Mouse (Mus musculus) spleen, adult 12 weeks (tissue): Measurements from ENCODE around the gene Trmt112.

Source experiments
- DNase-seq: peaks from one replicate; pipeline ENCODE4 v3.0.0; 2022; ENCODE audit warnings: low spot score

The Trmt112 gene

DNA sequence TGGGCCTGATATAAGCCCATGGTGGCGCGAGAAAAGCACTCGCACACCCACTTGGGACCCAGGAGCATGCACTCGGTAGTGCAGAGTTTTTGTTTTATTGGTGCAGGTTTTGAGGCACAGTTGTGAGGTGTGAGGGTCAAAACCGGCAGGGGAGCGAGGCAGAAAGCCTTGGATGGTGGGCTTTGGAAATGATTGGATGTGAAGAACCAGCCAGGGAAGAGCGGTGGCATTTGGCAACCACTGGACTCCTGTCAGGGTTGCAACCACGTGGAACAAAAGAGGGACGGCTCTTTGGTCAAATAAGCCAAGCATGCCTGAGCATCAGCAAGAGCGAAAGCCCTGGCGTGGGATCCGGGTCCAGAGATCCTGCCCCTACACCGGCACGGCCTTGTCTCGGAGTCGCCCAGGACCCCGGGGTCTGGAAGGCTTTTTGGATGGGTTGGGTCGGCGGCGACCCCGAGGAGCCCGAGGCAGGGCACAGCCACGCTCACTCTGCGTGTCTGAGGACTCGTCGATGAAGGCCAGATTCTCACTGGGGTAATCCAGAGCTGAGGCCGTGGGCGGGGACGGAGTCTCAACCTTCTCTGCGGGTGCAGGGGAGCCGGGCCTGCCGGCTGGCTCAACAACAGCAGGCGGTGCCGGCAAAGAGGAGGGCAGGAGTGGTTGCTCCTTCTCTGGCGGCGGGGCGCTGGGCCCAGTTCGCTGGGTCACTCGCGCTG is 16.3 kb downstream of the Trmt112 start:
- no peak for DNase-seq

- DNase-seq, result no peak
Measured at GRCm38 (mm10) chr19:6926559-6927255, 17.2 kb downstream of the Trmt112 start.

DNA sequence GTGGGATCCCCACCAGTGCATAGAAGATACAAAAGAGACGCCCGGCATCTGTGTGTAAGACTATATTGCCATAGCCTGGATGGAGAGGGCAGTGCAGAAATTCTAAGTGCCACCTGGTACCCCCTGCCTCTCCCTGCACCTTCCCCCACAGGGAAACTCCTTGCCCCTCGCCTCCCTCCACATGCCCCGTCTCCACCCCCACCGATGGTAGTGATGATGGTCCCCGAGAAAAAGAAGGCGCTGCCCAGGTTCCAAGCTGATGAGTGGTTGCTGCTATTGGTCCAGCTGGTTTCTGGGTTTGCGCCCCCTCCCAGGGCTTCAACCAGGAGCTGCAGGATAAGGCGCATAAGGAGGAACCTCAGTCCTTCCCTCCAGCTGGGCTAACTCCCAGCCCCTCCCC is 18.6 kb downstream of the Trmt112 start:
- no peak for DNase-seq

GRCm38 (mm10) chr19:6931002-6931401 is 21.5 kb downstream of the Trmt112 start:
- no peak for DNase-seq

GRCm38 (mm10) chr19:6932018-6932417 is 22.5 kb downstream of the Trmt112 start:
- DNase-seq, result no peak

DNA sequence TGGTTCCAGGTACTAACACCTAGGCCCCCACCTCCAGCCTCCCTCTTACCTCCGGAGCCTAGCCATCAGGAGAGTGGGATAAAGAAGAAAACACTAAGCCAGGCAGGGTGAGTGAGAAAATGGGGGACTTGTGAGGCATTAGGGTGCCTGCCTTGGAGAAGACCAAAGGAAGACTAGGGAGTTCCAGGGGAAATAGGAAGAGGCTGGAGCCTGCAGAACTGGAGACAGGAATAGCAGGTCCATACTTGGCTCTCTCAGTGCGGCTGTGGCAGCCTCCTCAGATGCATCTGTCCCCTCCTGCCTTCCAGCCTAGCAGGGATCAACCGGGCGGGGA is 23.6 kb downstream of the Trmt112 start:
- DNase-seq, result no peak

- DNase-seq, result no peak
Measured at GRCm38 (mm10) chr19:6933436-6934194, 24.1 kb downstream of the Trmt112 start.

DNA sequence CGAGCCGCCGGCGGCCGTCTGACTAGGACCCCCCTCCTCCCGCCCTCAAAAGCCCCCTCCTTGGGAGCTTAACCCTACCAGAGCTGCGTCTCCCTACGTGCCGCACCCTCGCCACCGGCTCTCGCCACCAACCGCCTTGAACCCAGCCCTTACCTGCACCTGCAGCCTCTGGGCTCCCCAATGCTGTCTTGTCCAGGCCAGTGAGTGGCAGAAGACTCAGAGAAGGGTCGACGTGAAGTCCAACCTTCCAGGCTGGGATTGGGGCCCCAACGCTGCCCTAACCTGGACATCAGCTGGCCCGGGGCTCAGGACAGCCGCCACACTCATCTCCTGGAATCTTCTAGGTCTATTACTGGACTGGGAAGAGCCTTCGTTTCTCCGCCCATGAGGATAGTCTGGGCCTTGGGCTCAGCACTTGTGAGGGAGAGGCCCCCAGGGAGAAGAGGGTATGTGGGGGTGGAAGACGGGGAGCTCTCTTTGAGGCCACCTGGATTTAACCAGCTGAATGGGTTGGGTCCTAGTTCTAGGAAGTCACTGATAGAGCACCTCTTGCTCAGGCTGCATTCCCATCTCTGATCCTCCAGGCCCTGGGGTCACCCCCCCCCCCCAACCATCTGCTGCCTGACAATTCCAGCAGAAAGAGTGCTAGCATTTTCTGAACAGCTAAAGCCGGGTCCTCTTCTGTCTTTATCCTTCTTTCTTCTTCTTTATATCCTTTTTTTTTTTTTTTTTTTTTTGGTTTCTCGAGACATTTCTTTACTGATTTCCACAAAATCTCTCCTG is 24.9 kb downstream of the Trmt112 start, which contains the start of gene Kcnk4:
Gene Kcnk4 (minus strand): TSS at position 321 of the 783 bp plus-strand sequence.
- DNase-seq, result no peak

DNA sequence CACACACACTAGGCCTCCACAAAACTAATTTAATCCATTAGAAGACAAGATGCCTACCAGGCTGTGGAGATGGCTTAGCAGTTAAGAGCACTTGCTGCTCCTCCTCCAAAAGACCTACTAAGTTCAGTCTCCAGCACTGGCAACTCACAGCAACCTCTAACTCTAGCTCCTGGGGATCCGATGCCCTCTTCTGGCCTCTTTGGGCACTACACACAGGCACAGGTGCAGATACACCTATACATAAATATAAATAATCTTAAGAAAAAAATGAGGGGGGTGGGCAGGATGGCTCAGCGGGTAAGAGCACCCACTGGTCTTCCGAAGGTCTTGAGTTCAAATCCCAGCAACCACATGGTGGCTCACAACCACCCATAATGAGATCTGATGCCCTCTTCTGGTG is 26.8 kb downstream of the Trmt112 start:
- no peak for DNase-seq

DNA sequence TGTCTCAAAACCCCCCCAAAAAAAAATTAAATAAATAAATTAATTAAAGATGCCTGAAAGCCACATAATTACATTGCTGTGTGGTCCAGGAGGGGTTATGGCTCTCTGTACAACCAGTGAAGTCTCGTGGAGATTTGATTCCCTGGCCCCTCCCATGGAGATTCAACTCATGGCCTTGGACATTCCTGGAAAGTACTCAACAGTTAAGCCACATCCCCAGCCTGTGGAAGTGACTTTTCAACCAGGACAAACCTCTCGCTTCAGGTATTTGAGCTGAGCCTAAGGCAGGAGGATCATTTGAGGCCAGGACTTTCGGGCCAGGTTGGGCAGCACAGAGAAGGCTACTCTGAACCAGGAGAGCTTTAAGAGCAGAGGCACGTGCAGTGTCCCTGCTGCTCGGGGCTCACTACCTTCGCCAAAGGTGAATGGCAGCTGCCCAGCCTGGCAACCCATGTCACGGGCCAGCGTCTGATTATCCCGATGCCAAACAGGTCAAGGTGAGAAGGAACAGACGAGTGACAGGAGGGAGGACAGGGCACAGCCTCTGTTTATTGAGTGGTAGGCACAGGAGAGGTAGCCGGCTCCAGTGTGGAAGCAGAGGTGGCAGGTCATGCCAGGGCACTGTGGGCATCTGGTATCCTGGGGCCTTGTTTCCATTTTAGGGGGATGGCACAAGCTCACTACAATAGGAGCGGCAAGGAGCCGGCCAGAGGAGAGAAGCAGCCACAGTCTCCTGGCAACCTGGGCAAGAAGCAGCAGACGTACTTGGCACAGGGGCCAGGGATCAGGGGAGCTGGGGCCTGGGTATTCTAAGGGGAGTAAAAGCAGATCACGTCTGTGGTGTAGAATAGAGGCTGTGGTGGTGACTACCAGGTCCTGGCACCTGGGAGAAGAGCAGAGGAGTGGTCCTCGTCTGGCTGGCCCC is 28.3 kb downstream of the Trmt112 start:
- no peak for DNase-seq

DNA sequence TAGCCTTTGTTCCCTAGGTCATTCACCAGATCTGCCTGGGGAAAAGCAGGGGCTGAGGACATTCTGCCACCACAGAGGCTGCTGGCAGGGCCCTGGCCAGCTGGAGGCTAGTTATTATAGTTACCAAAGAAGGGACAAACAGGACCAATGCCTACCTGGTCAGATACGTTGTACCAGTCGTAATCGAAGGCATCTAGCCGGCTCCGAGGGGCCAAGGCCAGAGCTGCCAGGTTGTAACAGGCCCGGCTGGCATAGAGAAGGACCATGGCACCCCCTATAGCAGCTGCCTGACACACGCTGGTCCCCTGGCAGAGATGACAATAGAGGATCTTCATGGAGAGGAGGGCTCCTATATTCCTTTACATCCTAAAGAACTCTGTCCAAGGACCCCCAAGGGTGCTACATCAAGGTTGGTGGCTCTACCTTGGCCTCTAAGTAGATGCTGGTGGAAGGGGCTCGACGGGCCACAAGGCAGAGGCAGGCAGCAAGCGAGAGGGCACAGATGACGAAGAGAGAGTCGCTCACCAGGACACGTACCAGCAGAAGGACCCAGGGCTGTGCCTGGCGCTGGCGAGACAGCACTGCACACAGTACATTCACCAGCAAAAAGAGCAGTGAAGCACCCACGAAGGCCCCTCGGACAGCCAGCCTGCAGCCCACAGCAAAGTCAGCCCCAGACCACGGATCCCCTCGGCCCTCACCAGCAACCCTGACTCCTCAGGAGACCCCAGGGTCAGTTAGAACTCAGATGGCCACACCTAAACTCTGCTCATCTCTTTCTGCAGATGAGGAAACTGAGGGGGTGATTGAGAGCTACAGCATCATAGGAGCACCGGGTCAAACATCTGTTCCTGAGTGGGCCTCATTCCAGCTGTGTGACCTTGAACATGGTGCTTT is 29.9 kb downstream of the Trmt112 start:
- no peak for DNase-seq

- no peak for DNase-seq
Measured at GRCm38 (mm10) chr19:6940396-6941351, 31.2 kb downstream of the Trmt112 start.

DNA sequence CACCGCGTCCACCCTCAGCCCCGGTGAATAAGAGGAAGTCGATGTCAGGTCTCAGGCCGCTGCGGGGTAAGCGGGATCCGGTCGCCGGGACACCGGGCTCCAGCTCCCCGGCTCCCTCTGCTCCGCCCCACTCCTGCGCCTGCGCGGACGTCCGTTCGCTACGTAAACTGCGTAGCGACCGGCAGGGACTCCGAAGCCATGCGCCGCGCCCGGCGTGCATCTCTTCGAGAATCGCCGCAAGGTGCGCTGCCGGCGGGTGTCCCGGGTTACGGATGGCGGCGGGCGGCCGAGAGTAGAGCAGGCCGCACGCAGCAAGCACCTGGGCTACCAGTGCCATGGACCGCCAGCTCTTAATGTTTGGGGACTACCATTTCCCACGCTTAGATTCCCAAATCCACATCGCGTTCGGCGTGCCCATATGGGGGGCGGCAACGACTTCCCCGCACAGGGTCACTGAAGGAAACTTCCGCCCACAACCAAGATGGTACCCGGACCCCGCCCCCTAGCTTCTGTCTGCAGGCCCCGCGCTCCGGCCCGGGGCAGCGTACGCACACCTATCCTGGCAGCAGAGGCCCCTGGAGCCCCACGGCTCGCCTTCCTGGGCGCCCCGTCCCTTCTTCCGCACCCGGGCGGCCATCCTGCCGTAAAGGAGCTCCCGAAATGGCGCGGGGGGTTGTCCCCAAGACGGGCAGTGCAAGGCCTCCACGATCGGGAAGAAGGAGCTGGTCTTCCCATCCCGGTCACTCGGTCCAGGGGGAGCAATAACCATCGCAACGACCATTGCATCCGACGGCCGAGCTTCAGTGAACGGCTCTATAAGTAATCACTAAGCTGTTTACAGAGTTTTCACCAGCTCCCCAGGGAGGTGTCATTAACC is 32.1 kb downstream of the Trmt112 start, which contains the start of gene Bad:
Gene Bad (plus strand): TSS at position 490 of the 877 bp plus-strand sequence.
- peak; percentile 96 for DNase-seq

- DNase-seq, result peak; percentile 89
Measured at GRCm38 (mm10) chr19:6942249-6942691, 32.8 kb downstream of the Trmt112 start, which contains the start of gene Gpr137. Gene Gpr137, minus strand, starts transcription at chr19:6942480.

DNA sequence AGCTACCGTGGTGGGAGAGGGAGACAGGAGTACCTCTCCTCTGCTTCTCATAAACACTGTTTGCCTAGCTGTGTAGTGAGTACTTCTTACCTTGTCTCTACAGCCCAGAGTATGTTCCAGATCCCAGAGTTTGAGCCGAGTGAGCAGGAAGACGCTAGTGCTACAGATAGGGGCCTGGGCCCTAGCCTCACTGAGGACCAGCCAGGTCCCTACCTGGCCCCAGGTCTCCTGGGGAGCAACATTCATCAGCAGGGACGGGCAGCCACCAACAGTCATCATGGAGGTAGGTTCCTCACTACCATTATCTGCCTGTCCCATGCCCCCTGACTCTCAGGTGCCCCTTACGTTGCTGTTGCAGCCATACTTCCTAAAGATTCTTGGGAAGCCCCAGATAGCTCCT is 33.3 kb downstream of the Trmt112 start:
- no peak for DNase-seq

DNA sequence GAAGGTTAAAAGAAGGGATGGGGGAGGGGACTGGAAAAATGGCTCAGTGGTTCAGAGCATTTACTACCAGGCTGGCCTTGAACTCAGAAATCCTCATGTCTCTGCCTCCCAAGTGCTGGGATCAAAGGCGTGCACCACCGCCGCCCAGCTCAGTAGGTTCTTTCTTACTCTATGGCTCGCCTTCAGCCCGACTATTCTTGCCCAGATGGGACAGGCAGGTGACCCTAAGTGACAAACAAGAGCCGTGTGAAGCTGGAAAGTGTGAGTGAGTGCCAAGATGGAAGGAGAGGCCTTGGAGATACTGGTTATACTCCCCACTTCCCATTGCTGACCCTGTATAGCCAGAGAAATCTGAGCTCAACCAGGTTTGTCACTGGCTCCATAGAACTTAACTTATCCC is 34.2 kb downstream of the Trmt112 start:
- DNase-seq, result no peak

DNA sequence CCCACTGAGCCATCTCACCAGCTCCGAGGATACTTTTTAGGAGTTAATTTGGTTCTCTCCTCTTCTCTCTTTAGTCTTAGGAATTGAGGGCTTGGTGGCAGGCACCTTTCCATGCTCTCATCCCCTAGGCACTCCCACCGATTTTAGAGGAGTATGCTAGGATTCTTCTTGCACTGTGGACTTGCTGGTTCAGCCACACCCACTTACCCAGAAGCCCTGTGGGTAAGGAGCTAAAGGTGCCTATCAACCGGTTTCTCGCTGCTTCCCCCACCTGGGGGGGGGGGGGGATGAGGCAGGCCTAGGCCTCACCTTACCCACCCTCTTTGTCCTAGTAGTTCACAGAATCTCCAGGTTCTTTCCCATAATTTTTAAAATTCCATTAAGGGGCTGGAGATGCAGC is 38.2 kb downstream of the Trmt112 start:
- DNase-seq, result no peak

DNA sequence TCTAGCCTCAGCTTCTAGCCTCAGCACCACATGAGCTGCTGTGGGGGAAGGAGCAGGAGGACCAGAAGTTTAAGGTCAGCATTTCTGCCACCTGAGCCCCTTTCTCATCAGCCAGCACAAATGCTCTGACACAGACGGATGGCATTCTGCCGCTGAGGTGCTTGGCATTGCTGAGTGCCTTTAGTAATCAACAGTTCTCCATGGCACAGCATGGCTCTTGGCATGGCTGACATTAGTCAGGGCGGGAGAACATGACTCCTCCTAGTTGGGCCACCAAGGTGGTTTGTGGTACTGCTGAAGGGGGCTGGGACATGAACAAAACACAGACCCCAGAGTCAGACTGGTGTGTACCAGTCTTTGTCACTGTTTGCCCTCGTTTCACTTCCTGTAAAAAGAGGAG is 38.7 kb downstream of the Trmt112 start:
- no peak for DNase-seq
